Mouse (Mus musculus) cerebral cortex, adult 2 months (tissue): Measurements from ENCODE around the gene Upp2.

ENCODE experiments used
- WGBS: fragments of 180-500 bp; shearing (Covaris S2); methylation state at CpG from one replicate; pipeline ENCODE4 v1.1.7; 2018; 5-methylcytosine and 5-hydroxymethylcytosine counted together

Upp2 gene

DNA sequence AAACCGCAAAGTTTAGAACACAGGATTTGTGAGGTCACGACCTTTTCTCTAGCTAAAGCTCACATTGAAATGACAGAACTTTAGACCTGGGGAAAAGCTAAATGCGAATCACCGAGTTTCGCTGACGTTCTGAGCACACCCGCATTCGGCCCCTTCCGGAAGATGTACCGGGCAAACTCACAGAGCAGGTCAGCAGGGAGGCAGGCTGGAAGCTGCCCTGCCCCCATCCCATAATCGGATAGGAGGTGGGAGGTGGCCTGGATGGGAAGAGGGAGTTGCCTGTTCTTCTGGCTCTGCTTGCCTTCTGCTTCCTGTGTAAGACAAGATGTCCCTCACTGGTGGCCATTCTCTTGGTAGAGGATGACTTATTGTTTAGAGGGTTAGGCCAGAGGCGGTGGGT is 112.9 kb downstream of the Upp2 start:
- 88% methylated on average over 12 of the region's 12 CpGs for WGBS

- whole genome bisulfite sequencing, result 30% methylated on average over 6 of the region's 6 CpGs
Measured at GRCm38 (mm10) chr2:58680794-58681193, 113.7 kb downstream of the Upp2 start.

DNA sequence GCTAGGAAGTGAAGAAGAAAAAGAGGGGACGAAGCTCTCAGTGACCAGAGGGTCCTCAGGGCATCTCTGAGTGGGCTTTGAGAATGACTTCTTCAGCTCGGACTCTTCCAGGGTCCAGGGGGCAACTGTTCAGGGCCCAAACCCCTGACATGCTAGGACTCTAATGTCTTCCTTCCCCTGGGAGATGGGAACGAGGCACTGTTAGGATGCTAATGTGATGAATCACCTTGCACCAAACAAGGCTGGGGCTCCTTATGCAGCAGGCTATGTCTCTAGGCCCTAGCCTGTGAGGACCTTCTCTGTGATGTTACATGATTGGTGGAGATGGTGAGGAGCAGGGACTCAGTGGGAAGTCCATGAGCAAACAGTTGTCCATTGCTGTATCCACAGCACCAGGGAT is 114.3 kb downstream of the Upp2 start:
- WGBS, result 76% methylated on average over 3 of the region's 3 CpGs

- WGBS, result 80% methylated on average over 8 of the region's 8 CpGs
Measured at GRCm38 (mm10) chr2:58697501-58697900, 130.4 kb downstream of the Upp2 start.

DNA sequence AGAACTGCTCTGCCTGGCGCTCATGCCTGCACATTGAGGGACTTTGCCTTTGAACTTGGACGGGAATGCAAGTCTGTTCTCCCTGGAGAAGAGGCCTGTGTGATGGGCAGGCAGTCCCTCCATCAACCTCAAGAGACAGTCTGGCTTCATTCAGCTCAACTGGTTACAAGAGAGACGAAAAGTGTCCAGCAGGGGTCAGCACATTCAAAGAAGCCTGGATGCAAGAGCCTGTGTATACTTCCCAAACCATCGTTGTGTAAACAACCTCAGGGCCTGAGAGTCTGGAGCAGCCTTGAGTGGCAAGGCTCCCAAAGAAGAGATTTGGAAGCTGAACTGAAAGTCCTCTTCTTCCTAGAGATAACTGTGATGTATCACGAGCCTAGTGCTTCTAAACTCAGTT is 132.8 kb downstream of the Upp2 start:
- WGBS, result 44% methylated on average over 5 of the region's 5 CpGs

DNA sequence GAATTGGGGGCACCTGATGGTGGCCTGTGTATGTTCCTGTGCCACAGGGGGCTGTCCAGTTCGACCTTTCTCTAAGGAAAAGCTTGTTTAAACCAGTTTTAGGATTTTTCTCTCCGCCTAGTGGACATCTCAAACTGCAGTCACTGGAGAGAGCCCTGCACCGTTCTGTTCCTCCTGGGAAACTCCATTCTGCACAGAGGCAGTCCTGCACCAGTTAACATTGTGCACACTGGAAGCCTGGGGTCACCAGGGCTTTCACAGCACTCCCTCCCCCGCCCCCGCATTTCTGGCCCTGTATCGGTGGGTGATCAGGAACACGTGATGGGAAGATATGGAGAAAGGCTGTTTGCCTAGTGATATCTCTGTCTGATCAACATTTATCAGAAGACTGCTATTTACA is 133.3 kb downstream of the Upp2 start:
- 87% methylated on average over 7 of the region's 7 CpGs for WGBS

DNA sequence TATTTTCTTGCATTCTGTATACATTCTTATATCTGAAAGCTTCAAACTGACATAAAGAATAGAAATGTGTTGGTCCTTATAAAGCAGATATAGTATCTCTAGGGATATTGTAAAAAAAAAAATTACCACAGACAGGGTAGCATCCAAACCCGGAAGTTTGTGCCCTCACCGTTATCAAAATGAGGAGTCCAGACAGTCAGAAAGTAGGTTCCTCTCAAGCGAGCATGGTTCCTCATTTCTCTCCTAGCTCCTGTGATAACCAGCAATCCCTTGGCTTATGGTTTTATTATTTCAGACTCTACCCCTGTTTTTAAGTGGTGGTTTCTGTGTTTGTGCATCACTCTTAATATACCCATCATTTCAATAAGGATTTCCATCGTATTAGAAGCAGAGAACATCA is 134.5 kb downstream of the Upp2 start:
- 94% methylated on average over 4 of the region's 4 CpGs for WGBS

DNA sequence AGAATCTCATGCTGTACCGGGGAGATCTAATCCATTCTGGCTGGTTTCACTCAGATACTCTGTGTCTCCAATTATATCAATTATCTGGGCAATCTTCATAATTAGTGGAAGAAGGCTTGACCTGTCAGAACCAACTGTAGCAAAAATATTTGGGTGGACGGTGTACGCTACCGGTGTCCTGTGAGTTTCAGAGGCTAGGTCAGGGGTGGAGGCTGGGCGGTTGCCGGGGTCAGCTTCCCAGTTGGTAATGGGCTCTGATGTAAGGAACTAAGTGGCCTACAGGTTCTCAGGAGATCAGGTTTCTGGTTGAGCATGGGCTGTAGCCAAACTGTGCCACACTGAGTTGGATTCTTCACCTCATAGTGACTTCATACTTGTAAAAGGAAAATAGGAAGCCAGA is 136.1 kb downstream of the Upp2 start:
- 93% methylated on average over 6 of the region's 6 CpGs for WGBS

DNA sequence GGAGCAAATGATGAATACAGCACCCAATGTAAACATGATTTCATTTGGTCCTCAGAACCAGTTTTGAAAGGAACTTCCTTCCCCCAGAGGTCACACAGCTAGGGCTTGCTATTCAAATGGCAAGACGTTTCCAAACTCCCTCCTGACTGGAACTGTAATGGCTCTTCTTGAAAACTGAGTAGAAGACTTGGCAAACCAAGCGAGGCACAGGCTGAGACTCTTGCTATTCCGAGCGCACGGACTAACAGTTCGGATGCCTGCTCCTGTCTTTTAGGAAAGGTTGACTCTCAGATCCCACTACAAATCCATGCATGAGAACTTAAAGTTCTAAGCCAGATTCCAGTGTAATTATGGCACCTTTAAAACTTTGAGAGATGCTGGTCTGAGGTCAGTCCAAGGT is 136.5 kb downstream of the Upp2 start:
- whole genome bisulfite sequencing, result 85% methylated on average over 6 of the region's 6 CpGs

DNA sequence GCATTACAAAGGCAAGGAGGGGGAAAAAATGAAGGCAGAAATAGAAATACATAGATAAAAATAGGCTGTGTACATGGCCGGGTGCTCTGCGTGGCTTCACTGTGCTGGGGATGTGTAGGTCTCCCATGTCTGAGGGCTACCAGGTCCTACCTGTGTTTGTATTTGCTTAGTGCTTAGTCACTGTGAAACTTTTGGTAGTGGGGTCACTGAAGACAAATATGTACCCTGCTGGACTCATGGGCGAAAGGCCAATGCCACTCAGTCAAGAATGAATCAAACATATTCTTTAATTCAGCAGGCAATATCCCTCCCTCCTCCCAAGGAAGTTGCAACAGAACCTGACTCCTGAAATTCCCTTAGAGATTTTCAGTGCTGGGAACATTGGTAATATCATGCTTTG is 137.5 kb downstream of the Upp2 start:
- WGBS, result 93% methylated on average over 3 of the region's 3 CpGs

- WGBS, result 96% methylated on average over 3 of the region's 3 CpGs
Measured at GRCm38 (mm10) chr2:58707676-58708075, 140.6 kb downstream of the Upp2 start.

- 87% methylated on average over 5 of the region's 5 CpGs for WGBS
Measured at GRCm38 (mm10) chr2:58710234-58710633, 143.1 kb downstream of the Upp2 start.

DNA sequence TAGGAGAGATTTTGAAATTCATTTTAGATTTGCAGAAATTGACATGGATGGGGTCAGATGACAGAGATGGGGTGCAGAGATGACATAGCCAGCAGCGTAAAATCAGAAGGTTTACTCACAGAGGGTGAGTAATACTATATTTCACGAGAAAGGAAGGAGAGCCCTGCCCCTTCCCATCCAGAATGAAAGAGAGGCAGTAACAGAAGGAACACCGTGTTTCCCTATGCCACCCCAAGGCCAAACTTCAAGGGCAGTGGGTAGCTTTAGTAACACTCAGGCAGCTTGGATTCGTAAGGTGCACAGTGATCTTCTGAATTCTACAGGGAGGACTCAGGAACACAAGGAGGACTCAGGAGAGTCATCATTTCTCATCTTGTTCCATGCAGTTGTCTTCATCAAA is 144.0 kb downstream of the Upp2 start:
- 91% methylated on average over 4 of the region's 4 CpGs for WGBS

DNA sequence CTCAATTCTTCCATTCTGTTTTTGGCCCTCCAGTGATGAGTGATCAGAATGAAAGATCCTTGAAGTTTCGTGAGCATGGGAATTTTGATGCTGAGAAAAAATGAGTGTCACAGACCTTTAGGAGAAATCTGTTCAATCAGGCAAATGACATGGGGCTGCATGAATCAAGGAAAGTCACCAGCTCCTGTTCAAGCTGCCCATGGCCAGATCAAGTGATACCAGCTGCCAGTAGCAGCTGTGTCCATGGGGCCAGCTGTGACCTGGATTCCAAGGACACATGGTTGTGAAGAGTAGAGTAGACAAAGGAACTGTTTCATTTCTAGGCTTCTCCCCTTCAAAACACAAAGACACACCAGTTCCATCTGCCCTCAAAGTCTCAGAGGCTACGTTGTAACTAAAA is 144.4 kb downstream of the Upp2 start:
- WGBS, result 69% methylated on average over 2 of the region's 2 CpGs

DNA sequence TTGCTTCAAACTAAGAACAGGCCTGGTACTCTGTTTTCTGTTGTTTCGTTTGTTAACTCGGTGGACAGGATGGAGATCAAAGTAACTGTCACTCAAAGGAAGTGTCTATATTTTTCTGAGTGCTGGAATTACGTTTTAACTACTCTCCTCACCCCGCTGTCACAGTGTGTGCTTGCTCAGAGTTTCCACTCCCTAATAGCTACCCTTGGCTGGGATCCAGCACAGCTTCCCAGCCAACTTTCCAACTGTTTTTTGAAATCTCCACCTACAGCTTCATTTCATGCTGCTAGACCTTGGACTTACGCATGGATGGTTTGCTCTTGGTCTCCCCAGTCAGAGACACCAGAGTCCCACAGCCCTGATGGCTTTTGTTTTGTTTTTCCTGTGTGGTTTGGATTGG is 144.8 kb downstream of the Upp2 start:
- 34% methylated on average over 5 of the region's 5 CpGs for WGBS

DNA sequence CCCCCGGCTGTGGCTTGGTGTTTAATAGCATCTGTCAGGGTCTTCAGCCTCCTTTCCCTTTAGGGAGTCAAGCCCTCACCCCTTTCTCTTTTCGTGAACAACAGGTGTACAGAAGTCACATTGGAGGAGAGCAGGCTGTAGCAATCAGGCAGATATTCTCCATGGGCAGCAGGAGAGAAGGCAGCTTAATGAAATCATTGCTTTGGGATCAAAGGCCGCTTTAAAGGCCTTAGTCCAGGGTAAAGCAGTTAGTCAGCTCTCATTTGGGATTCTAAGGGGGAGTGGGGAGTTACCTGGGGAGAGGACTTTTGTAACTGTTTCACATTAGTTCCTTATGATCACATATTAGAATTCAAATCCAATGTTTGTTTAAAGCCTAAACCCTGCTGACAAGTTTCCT is 150.8 kb downstream of the Upp2 start:
- 73% methylated on average over 3 of the region's 3 CpGs for WGBS

- WGBS, result 25% methylated on average over 4 of the region's 4 CpGs
Measured at GRCm38 (mm10) chr2:58737192-58737820, 170.2 kb downstream of the Upp2 start.

- 95% methylated on average over 1 of the region's 1 CpGs for WGBS
Measured at GRCm38 (mm10) chr2:58741213-58741612, 174.1 kb downstream of the Upp2 start.

DNA sequence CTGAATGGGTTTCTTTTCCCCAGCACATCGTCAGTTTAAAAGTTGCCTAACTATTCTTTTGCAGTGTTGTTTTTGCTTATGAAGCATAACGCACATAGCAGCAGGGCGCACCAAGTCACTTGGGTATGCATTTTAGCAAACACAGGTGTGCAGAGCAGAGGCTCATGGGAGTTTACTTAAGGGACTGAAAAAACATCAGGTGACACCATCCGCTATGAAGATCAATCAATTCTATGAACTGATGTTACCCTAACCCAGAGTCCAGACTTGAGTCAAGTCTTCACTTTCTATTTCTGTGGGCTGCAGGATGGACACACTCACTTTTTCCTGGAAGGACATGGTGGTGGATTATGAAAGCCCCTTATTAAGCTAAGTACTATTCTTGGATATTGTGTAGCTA is 174.9 kb downstream of the Upp2 start:
- WGBS, result 92% methylated on average over 4 of the region's 4 CpGs

DNA sequence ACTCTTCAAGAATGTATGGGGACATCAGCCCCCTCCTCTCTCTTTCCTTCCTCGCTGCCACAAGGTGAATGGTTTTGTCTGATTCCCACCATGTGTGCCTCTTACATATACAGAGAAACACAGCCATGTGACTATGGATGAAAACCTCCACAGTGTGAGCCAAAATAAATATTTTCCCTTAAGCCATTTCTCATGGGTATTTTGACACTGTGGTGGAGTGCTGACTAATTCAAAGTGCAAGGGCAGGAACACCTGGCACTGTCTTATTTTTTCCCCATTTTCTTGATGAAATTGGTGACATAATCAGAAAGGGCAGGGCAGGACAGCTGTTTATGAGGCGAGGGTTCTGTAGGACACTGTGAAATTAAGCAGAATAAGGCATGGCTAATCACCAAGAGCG is 176.3 kb downstream of the Upp2 start:
- WGBS, result 78% methylated on average over 3 of the region's 3 CpGs

- WGBS, result 81% methylated on average over 11 of the region's 11 CpGs
Measured at GRCm38 (mm10) chr2:58747483-58748229, 180.6 kb downstream of the Upp2 start.

- WGBS, result 91% methylated on average over 5 of the region's 5 CpGs
Measured at GRCm38 (mm10) chr2:58748296-58748695, 181.2 kb downstream of the Upp2 start.

- 59% methylated on average over 2 of the region's 2 CpGs for WGBS
Measured at GRCm38 (mm10) chr2:58752891-58753290, 185.8 kb downstream of the Upp2 start.

GRCm38 (mm10) chr2:58754736-58755135 is 187.6 kb downstream of the Upp2 start:
- WGBS, result 78% methylated on average over 3 of the region's 3 CpGs
